Mouse (Mus musculus): ENCODE measurements around the gene Olfr235. TPM values are rescaled to one million over a fixed set of nuclear protein-coding genes. Genes with fewer than 3 reads are reported as not detected.
"Not testable (repeated sequence)": the region's sequence is repeated elsewhere in the genome, so short reads cannot be mapped to it uniquely, and the experiment has no call there.

The Olfr235 gene
- 0.07 TPM in 1 of 2 replicates, not detected in the other for polyA plus RNA-seq (2012; rRNA removed)

GRCm38 (mm10) chr19:12260732-12261131 lies at the start of gene Olfr235:
TSS of gene Olfr235 (plus strand) at chr19:12261032.
- Histone ChIP-seq H3K4me1 (ENCODE audit: control insufficient read depth, insufficient read depth, low read length) (no peaks in the 10 kb centered on the region), H3K27me3 (ENCODE audit: control insufficient read depth, insufficient read depth, low read length) (no peaks in the 10 kb centered on the region)
- no peak for DNase-seq

GRCm38 (mm10) chr19:12232496-12232895 lies 28.3 kb upstream of the Olfr235 start, which contains the start of gene Olfr1432:
TSS of gene Olfr1432 (minus strand) at chr19:12232596.
- not testable (repeated sequence) for H3K27me3 ChIP-seq (ENCODE audit: control insufficient read depth, insufficient read depth, low read length); H3K27ac ChIP-seq (ENCODE audit: insufficient read depth, low read length); H3K4me3 ChIP-seq (replicated peaks; ENCODE audit: insufficient read depth, low read depth, low read length); DNase-seq; H3K4me1 ChIP-seq (ENCODE audit: control insufficient read depth, insufficient read depth, low read length)

More at GRCm38 (mm10) chr19:12260732-12261131, at the start of gene Olfr235:
- TF ChIP-seq POLR2A (IDR thresholded peaks at IDR 0.05; ENCODE audit: borderline replicate concordance, insufficient read depth, low read length) (no peak), CTCF (IDR thresholded peaks at IDR 0.05; ENCODE audit: borderline replicate concordance, insufficient read depth, low read depth, low read length) (no peak)
- no peak within 1 kb of the TSS for H3K4me3 ChIP-seq (replicated peaks; ENCODE audit: insufficient read depth, low read depth, low read length)
- WGBS = 52% methylated on average over 1 of the region's 1 CpGs
- H3K27ac ChIP-seq (ENCODE audit: insufficient read depth, low read length) = no peak within 1 kb of the TSS

DNA sequence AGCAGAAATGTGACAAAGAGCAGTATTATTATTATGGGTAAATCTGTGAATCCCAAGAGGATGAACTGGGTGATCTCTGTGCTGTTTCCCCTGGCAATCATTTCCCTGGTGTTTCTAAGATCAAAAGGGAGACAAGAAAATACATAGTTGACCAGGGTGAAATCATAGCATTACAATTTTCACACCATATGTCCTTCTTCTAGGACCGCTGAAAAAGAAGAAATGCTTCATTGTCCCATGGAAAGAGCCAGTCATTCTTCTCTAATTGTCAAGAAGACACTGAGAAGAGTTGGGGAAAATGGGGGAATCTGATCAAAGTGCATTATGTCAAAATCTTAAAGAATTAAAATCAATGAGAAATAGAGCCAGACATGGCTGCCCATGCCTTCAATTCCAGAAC lies 19.3 kb upstream of the Olfr235 start, which contains the start of gene Olfr262:
TSS of gene Olfr262 (minus strand) at position 101 of the 400 bp plus-strand sequence.
- 77% methylated on average over 1 of the region's 1 CpGs for WGBS

GRCm38 (mm10) chr19:12279554-12279953 lies 18.7 kb downstream of the Olfr235 start, which contains the start of gene Olfr1434:
TSS of gene Olfr1434 (plus strand) at chr19:12279854.
- Histone ChIP-seq H3K4me3 (replicated peaks; ENCODE audit: insufficient read depth, low read depth, low read length) (no peak within 1 kb of the TSS), H3K4me1 (ENCODE audit: control insufficient read depth, insufficient read depth, low read length) (no peaks in the 10 kb centered on the region), H3K27ac (ENCODE audit: insufficient read depth, low read length) (no peak within 1 kb of the TSS), H3K27me3 (ENCODE audit: control insufficient read depth, insufficient read depth, low read length) (no peaks in the 10 kb centered on the region)
- TF ChIP-seq POLR2A (IDR thresholded peaks at IDR 0.05; ENCODE audit: borderline replicate concordance, insufficient read depth, low read length) = no peak
- TF ChIP-seq CTCF (IDR thresholded peaks at IDR 0.05; ENCODE audit: borderline replicate concordance, insufficient read depth, low read depth, low read length) = no peak
- WGBS = 44% methylated on average over 2 of the region's 2 CpGs
- DNase-seq = no peak

More for the DNA sequence above, 19.3 kb upstream of the Olfr235 start, which contains the start of gene Olfr262:
- no peak within 1 kb of the TSS for H3K27ac ChIP-seq (ENCODE audit: insufficient read depth, low read length)
- H3K27me3 ChIP-seq (ENCODE audit: control insufficient read depth, insufficient read depth, low read length) = no peaks in the 10 kb centered on the region
- no peaks in the 10 kb centered on the region for H3K4me1 ChIP-seq (ENCODE audit: control insufficient read depth, insufficient read depth, low read length)
- no peak within 1 kb of the TSS for H3K4me3 ChIP-seq (replicated peaks; ENCODE audit: insufficient read depth, low read depth, low read length)
- no peak for DNase-seq
- no peak for TF ChIP-seq POLR2A (IDR thresholded peaks at IDR 0.05; ENCODE audit: borderline replicate concordance, insufficient read depth, low read length)
- no peak for TF ChIP-seq CTCF (IDR thresholded peaks at IDR 0.05; ENCODE audit: borderline replicate concordance, insufficient read depth, low read depth, low read length)

DNA sequence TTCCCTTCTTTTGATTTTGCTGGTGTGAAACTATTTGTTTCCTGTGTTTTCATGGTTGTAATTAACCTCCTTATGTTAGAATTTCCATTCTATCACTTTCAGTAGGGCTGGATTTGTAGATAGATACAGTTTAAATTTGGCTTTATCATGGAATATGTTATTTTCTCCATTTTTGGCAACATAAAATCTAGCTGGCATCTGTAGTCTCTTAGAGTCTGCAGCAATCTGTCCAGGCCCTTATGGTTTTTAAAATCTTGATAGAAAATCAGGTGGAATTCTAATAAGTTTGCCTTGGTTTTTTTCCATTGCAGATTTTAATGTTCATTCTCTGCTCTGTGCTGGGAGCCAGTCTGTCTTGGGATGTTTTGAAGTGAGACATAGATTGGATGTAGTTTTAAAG lies 32.1 kb downstream of the Olfr235 start:
- TF ChIP-seq CTCF (IDR thresholded peaks at IDR 0.05; ENCODE audit: borderline replicate concordance, insufficient read depth, low read depth, low read length) = no peak
- Histone ChIP-seq H3K4me3 (replicated peaks; ENCODE audit: insufficient read depth, low read depth, low read length) (no peak overlapping the region), H3K4me1 (ENCODE audit: control insufficient read depth, insufficient read depth, low read length) (no peaks in the 10 kb centered on the region), H3K27ac (ENCODE audit: insufficient read depth, low read length) (no peak overlapping the region), H3K27me3 (ENCODE audit: control insufficient read depth, insufficient read depth, low read length) (no peaks in the 10 kb centered on the region)
- DNase-seq = no peak

DNA sequence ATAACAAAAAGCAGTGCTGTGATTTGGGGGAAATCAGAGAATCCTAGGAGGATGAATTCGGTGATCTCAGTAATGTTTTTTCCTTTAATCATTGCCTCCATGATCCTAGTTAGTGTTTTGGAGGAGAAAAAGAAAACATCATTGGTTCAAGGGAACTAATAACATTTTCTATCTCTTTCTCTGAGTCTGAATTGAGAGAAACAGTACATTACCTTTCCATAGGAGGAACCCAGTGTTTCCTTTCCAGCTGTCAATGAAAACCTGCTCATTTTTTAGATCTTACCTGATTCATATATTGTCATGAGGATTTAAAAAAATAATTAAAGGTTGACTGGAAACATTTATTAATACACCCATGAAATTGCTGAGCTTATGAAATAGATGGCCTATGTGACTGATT lies 38.2 kb downstream of the Olfr235 start, which contains the start of gene Olfr1436:
TSS of gene Olfr1436 (minus strand) at position 101 of the 400 bp plus-strand sequence.
- WGBS = 74% methylated on average over 1 of the region's 1 CpGs
- not testable (repeated sequence) for H3K4me1 ChIP-seq (ENCODE audit: control insufficient read depth, insufficient read depth, low read length); H3K27ac ChIP-seq (ENCODE audit: insufficient read depth, low read length); H3K4me3 ChIP-seq (replicated peaks; ENCODE audit: insufficient read depth, low read depth, low read length); H3K27me3 ChIP-seq (ENCODE audit: control insufficient read depth, insufficient read depth, low read length); DNase-seq

Other genes starting within 250 kb of the Olfr235 start
- not detected in 2 replicates for gene Olfr1423, start 219.7 kb upstream of the Olfr235 start, polyA plus RNA-seq (2012; rRNA removed)
- not detected in 2 replicates for gene Olfr1424, start 198.3 kb upstream of the Olfr235 start, polyA plus RNA-seq (2012; rRNA removed)
- not detected in 2 replicates for gene Olfr1425, start 183.3 kb upstream of the Olfr235 start, polyA plus RNA-seq (2012; rRNA removed)
- not detected in 2 replicates for gene Olfr1426, start 169.0 kb upstream of the Olfr235 start, polyA plus RNA-seq (2012; rRNA removed)
- gene Olfr1427, start 157.7 kb upstream of the Olfr235 start, polyA plus RNA-seq (2012; rRNA removed) = not detected in 2 replicates
- not detected in 2 replicates for gene Olfr1428, start 145.1 kb upstream of the Olfr235 start, polyA plus RNA-seq (2012; rRNA removed)
- not detected in 2 replicates for gene Olfr76, start 137.8 kb upstream of the Olfr235 start, polyA plus RNA-seq (2012; rRNA removed)
- gene Olfr1555-ps1, start 90.9 kb upstream of the Olfr235 start, polyA plus RNA-seq (2012; rRNA removed) = not detected in 2 replicates
- gene Olfr1431, start 60.4 kb upstream of the Olfr235 start, polyA plus RNA-seq (2012; rRNA removed) = not detected in 2 replicates
- not detected in 2 replicates for gene Olfr1432, start 28.4 kb upstream of the Olfr235 start, polyA plus RNA-seq (2012; rRNA removed)
- not detected in 2 replicates for gene Olfr262, start 19.4 kb upstream of the Olfr235 start, polyA plus RNA-seq (2012; rRNA removed)
- gene Olfr1434, start 18.8 kb downstream of the Olfr235 start, polyA plus RNA-seq (2012; rRNA removed) = not detected in 2 replicates
- not detected in 2 replicates for gene Olfr1436, start 38.1 kb downstream of the Olfr235 start, polyA plus RNA-seq (2012; rRNA removed)
- not detected in 2 replicates for gene Olfr1437, start 64.1 kb downstream of the Olfr235 start, polyA plus RNA-seq (2012; rRNA removed)
- not detected in 2 replicates for gene Olfr1438-ps1, start 74.9 kb downstream of the Olfr235 start, polyA plus RNA-seq (2012; rRNA removed)
- gene Olfr1440, start 126.2 kb downstream of the Olfr235 start, polyA plus RNA-seq (2012; rRNA removed) = not detected in 2 replicates
- gene Olfr1441, start 156.4 kb downstream of the Olfr235 start, polyA plus RNA-seq (2012; rRNA removed) = not detected in 2 replicates
- not detected in 2 replicates for gene Pfpl, start 166.9 kb downstream of the Olfr235 start, polyA plus RNA-seq (2012; rRNA removed)
- gene Mpeg1, start 199.7 kb downstream of the Olfr235 start, polyA plus RNA-seq (2012; rRNA removed) = 3.3 and 3.6 TPM in 2 replicates
- gene Dtx4, start 240.4 kb downstream of the Olfr235 start, polyA plus RNA-seq (2012; rRNA removed) = 11.4 and 11.5 TPM in 2 replicates

All from cerebellum, adult 2 months (tissue).